ENCODE assay signal across 19 mouse cellular contexts in genomic region chr14:54147546-54147945, GRCm38 (mm10).
DNase-seq lines count a peak whose midpoint lies in the region; ATAC-seq lines count a peak whose summit lies in the region.
"Had no signal": no experiment of that assay in that cellular context is flagged by ENCODE, and none has a peak within 500 bp of the region (broad histone marks: within the 10 kb centered on the region; RNA-seq: fewer than 3 reads in every experiment).

No protein-coding gene starts in this region.

- no peaks in the 10 kb centered on the region for H3K9me3 ChIP-seq in kidney, embryonic 14.5 days (ENCODE audit: control insufficient read depth, low read length)
- H3K9me3 ChIP-seq: embryonic facial prominence, embryonic 12.5 days; forebrain, embryonic 15.5 days; heart, embryonic 12.5 days had no signal

- no peak for ATAC-seq in kidney, embryonic 14.5 days (ENCODE audit: low FRiP score, low TSS enrichment)
- ATAC-seq: forebrain, embryonic 15.5 days; hindbrain, embryonic 16.5 days; inflammation-experienced regulatory T-cells, adult 6 months; Patski had no signal

- H3K4me1 ChIP-seq in kidney, embryonic 14.5 days (ENCODE audit: control insufficient read depth, insufficient read depth, low read length) = no peaks in the 10 kb centered on the region

- intact Hi-C loops in heart, postnatal 10 days (cut with DNase I) = no loop called here

- H3K4me2 ChIP-seq in kidney, embryonic 14.5 days (replicated peaks; ENCODE audit: low read depth, low read length) = no peak overlapping the region
- H3K4me2 ChIP-seq: embryonic facial prominence, embryonic 12.5 days; forebrain, embryonic 15.5 days; heart, embryonic 12.5 days had no signal

- peak; percentile 15 for DNase-seq in heart, adult 11 months
- no peak for DNase-seq in heart, postnatal 10 days
- peak; percentile 51 for DNase-seq in CD4-positive helper T cell, adult 2 months (ENCODE audit: low read depth, low spot score)
- peak; percentile 50 to 69 for DNase-seq in natural killer cell, adult 2 months (ENCODE audit: low spot score in 2 of 2)
- peak; percentile 54 for DNase-seq in thymus, postnatal 25 days
- DNase-seq in heart, adult 18-20 months = no peak
- no peak for DNase-seq in left cerebral cortex, adult 18-20 months (ENCODE audit: low spot score in 2 of 2)
- DNase-seq: adrenal gland, adult 2 months; adrenal gland, postnatal 25 days; cerebellum, adult 18-20 months; cerebellum, postnatal 10 days; heart, postnatal 36 days had no signal

- H3K27ac ChIP-seq in kidney, embryonic 14.5 days (ENCODE audit: low read depth, low read length) = no peak overlapping the region
- H3K27ac ChIP-seq: embryonic facial prominence, embryonic 12.5 days; forebrain, embryonic 15.5 days had no signal

- WGBS in kidney, embryonic 14.5 days = 67% methylated on average over 5 of the region's 7 CpGs

- H3K27me3 ChIP-seq in kidney, embryonic 14.5 days (ENCODE audit: control insufficient read depth, insufficient read depth, low read length) = no peaks in the 10 kb centered on the region
- H3K27me3 ChIP-seq: embryonic facial prominence, embryonic 12.5 days; forebrain, embryonic 15.5 days; heart, embryonic 12.5 days; Patski had no signal

- no peak overlapping the region for H3K4me3 ChIP-seq in kidney, embryonic 14.5 days (ENCODE audit: low read length)
- H3K4me3 ChIP-seq: embryonic facial prominence, embryonic 12.5 days; forebrain, embryonic 15.5 days; heart, embryonic 12.5 days had no signal

- H3K36me3 ChIP-seq in kidney, embryonic 14.5 days (ENCODE audit: control insufficient read depth, insufficient read depth, low read length) = no peaks in the 10 kb centered on the region
- H3K36me3 ChIP-seq: embryonic facial prominence, embryonic 12.5 days; forebrain, embryonic 15.5 days; heart, embryonic 12.5 days had no signal

- H3K9ac ChIP-seq in kidney, embryonic 14.5 days (ENCODE audit: low read depth, low read length) = no peak overlapping the region
- H3K9ac ChIP-seq: embryonic facial prominence, embryonic 12.5 days; forebrain, embryonic 15.5 days; heart, embryonic 12.5 days had no signal

Comparison
In these comparisons a context has a peak if more than half of its experiments do, and no peak if none do; other contexts are left out.
1. DNase-seq: peak in heart, adult 11 months (single experiment), CD4-positive helper T cell, adult 2 months (single experiment), natural killer cell, adult 2 months (2 of 2) and thymus, postnatal 25 days (single experiment); none in heart, postnatal 10 days (0 of 2), heart, adult 18-20 months (0 of 2) and left cerebral cortex, adult 18-20 months (0 of 2).